Comparison of ENCODE assay signal across 9 mouse cellular contexts in genomic region chr2:9882371-9882925, GRCm38 (mm10). TPM values are rescaled to one million over a fixed set of nuclear protein-coding genes. Genes with fewer than 3 reads are reported as not detected.
DNase-seq lines count a peak whose midpoint lies in the region; ATAC-seq lines count a peak whose summit lies in the region.
"Had no signal": no experiment of that assay in that cellular context is flagged by ENCODE, and none has a peak within 500 bp of the region (broad histone marks: within the 10 kb centered on the region; RNA-seq: fewer than 3 reads in every experiment).

No protein-coding gene starts in this region.

- peaks cover 58% of the 10 kb centered on the region for H3K4me1 ChIP-seq in kidney, embryonic 15.5 days
- peaks cover 8 to 35% of the 10 kb centered on the region in 2 experiments for H3K4me1 ChIP-seq in heart, embryonic 14.5 days (ENCODE audit: control insufficient read depth in 2 of 2, insufficient read depth in 2 of 2, low read length in 2 of 2)
- H3K4me1 ChIP-seq in limb, embryonic 15.5 days = peaks cover 64% of the 10 kb centered on the region

- H3K4me3 ChIP-seq in kidney, embryonic 15.5 days (replicated peaks) = peak overlapping the region; percentile 55
- peak overlapping the region; percentile 38 to 55 for H3K4me3 ChIP-seq in heart, embryonic 14.5 days (ENCODE audit: control insufficient read depth in 1 of 2, insufficient read depth in 1 of 2, low read depth in 1 of 2, low read length in 2 of 2)
- peak overlapping the region; percentile 31 for H3K4me3 ChIP-seq in limb, embryonic 15.5 days

- no peak for ATAC-seq in kidney, embryonic 15.5 days (replicated peaks; ENCODE audit: low FRiP score)
- no peak for ATAC-seq in heart, embryonic 14.5 days (ENCODE audit: insufficient number of reproducible peaks, insufficient read depth, low FRiP score, low read depth)
- ATAC-seq in limb, embryonic 15.5 days (ENCODE audit: insufficient number of reproducible peaks, low FRiP score, low TSS enrichment, low read depth) = no peak

- no peak for DNase-seq in kidney, adult 11 months
- peak; percentile 49 to 50 for DNase-seq in adrenal gland, postnatal 36 days
- DNase-seq in retina, postnatal 1 day = peak; percentile 36
- DNase-seq in cerebellum, adult 18-20 months = no peak
- no peak for DNase-seq in spleen, postnatal 10 days (ENCODE audit: low spot score in 2 of 2)

- peak overlapping the region; percentile 43 for H3K9ac ChIP-seq in kidney, embryonic 15.5 days
- H3K9ac ChIP-seq in heart, embryonic 14.5 days (ENCODE audit: low read length) = peak overlapping the region; percentile 46; the same call in 1 of the 2 replicates
- no peak overlapping the region for H3K9ac ChIP-seq in limb, embryonic 15.5 days

- H3K36me3 ChIP-seq in kidney, embryonic 15.5 days = no peaks in the 10 kb centered on the region
- no peaks in the 10 kb centered on the region for H3K36me3 ChIP-seq in heart, embryonic 14.5 days (ENCODE audit: control insufficient read depth, insufficient read depth, low read length)
- H3K36me3 ChIP-seq in limb, embryonic 15.5 days = no peaks in the 10 kb centered on the region

- peaks cover 97% of the 10 kb centered on the region for H3K27me3 ChIP-seq in kidney, embryonic 15.5 days
- H3K27me3 ChIP-seq in heart, embryonic 14.5 days (ENCODE audit: control insufficient read depth, insufficient read depth, low read length) = peaks cover 65% of the 10 kb centered on the region
- H3K27me3 ChIP-seq in limb, embryonic 15.5 days = peaks cover 92% of the 10 kb centered on the region

- 1% methylated on average over 39 of the region's 39 CpGs for WGBS in kidney, embryonic 15.5 days
- WGBS in heart, embryonic 14.5 days = 1% methylated on average over 39 of the region's 39 CpGs
- WGBS in limb, embryonic 15.5 days = under 1% methylated on average over 39 of the region's 39 CpGs

- peak overlapping the region; percentile 87 for H3K27ac ChIP-seq in kidney, embryonic 15.5 days
- H3K27ac ChIP-seq in heart, embryonic 14.5 days (replicated peaks in 1 of 2; ENCODE audit: control insufficient read depth in 1 of 2, insufficient read depth in 1 of 2, low read depth in 2 of 2, low read length in 2 of 2) = no peak overlapping the region
- no peak overlapping the region for H3K27ac ChIP-seq in limb, embryonic 15.5 days
- H3K27ac ChIP-seq: macrophage had no signal

- no peaks in the 10 kb centered on the region for H3K9me3 ChIP-seq in kidney, embryonic 15.5 days (replicated peaks)
- H3K9me3 ChIP-seq in heart, embryonic 14.5 days (ENCODE audit: control insufficient read depth, low read length) = no peaks in the 10 kb centered on the region
- no peaks in the 10 kb centered on the region for H3K9me3 ChIP-seq in limb, embryonic 15.5 days

- peak overlapping the region; percentile 93 for H3K4me2 ChIP-seq in kidney, embryonic 15.5 days
- peak overlapping the region; percentile 95 for H3K4me2 ChIP-seq in heart, embryonic 14.5 days (ENCODE audit: low read length)
- H3K4me2 ChIP-seq in limb, embryonic 15.5 days = peak overlapping the region; percentile 51

RNA-seq across cellular contexts. Expression of gene 4930412O13Rik, which starts 1.4 kb away (rescaled TPM):
- 2.8 and 3.0 TPM in 2 replicates for polyA plus RNA-seq in kidney, embryonic 15.5 days (2015; fragmentation: Nextera tagmentation; extraction: Ambion mirVana)
- total RNA-seq in adrenal gland, postnatal 36 days (2021) = under 1 TPM; 0.26 to 0.76 TPM
- 0.57 TPM in 1 of 2 replicates, not detected in the other for polyA plus RNA-seq in heart, embryonic 14.5 days (2014; fragmentation: Nextera tagmentation; extraction: Ambion mirVana)
- not detected in 2 replicates for polyA plus RNA-seq in limb, embryonic 15.5 days (2015; fragmentation: Nextera tagmentation; extraction: Ambion mirVana)
- polyA plus RNA-seq: macrophage had no signal

RNA-seq across cellular contexts. Expression of gene 9230102O04Rik, which starts 6.9 kb away (rescaled TPM):
- polyA plus RNA-seq in kidney, embryonic 15.5 days (2015; fragmentation: Nextera tagmentation; extraction: Ambion mirVana) = 4.9 and 6.2 TPM in 2 replicates
- not detected for total RNA-seq in adrenal gland, postnatal 36 days (2021)
- not detected in 2 replicates for polyA plus RNA-seq in heart, embryonic 14.5 days (2014; fragmentation: Nextera tagmentation; extraction: Ambion mirVana)
- not detected in 2 replicates for polyA plus RNA-seq in limb, embryonic 15.5 days (2015; fragmentation: Nextera tagmentation; extraction: Ambion mirVana)
- polyA plus RNA-seq: macrophage had no signal

RNA-seq across cellular contexts. Expression of gene Gata3, which starts 7.4 kb away (rescaled TPM):
- polyA plus RNA-seq in kidney, embryonic 15.5 days (2015; fragmentation: Nextera tagmentation; extraction: Ambion mirVana) = 98.5 and 108 TPM in 2 replicates
- 10 to 100 TPM; 12.8 to 13.5 TPM for total RNA-seq in adrenal gland, postnatal 36 days (2021)
- polyA plus RNA-seq in heart, embryonic 14.5 days (2014; fragmentation: Nextera tagmentation; extraction: Ambion mirVana) = 2.4 and 3.1 TPM in 2 replicates
- polyA plus RNA-seq in limb, embryonic 15.5 days (2015; fragmentation: Nextera tagmentation; extraction: Ambion mirVana) = 38.8 and 41.4 TPM in 2 replicates
- polyA plus RNA-seq: macrophage had no signal

Comparison
In these comparisons a context has a peak if more than half of its experiments do, and no peak if none do; other contexts are left out.
1. DNase-seq: peak in adrenal gland, postnatal 36 days (2 of 2) and retina, postnatal 1 day (single experiment); none in kidney, adult 11 months (single experiment), cerebellum, adult 18-20 months (0 of 2) and spleen, postnatal 10 days (0 of 2).
2. Peak in every context shown above with its lines, with median percentiles within 50 percentile points of each other: H3K4me2 ChIP-seq and H3K4me3 ChIP-seq.